Mouse (Mus musculus) embryo, embryonic 11 days (tissue): ENCODE data around the gene Grwd1.
A peak's percentile ranks its signal among the peaks of the same experiment; 100 is the strongest.

Experiments used
- DNase-seq: peaks from one replicate; pipeline ENCODE4 v3.0.0-alpha.2; 2015

Grwd1 gene

DNA sequence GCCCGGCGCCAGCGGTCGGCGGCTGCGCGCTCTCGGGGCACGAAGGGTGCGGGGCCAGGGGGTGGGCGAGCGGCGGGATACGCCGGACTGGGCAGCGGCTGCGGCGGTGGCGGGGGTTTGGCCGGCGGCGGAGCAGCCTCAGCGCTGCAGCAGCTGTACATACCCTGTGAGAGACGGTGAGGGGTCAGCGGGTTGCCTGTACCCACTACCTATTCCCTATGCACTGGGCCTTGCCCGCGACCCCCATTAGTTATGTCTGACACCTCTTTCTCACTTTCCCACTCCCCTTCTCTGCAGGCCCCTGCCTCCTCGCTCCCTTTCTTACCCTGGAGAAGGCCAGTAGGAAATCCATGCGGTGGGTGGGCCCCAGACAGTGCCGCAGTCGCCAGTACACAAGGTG is 3.2 kb upstream of the Grwd1 start:
- DNase-seq = no peak

DNA sequence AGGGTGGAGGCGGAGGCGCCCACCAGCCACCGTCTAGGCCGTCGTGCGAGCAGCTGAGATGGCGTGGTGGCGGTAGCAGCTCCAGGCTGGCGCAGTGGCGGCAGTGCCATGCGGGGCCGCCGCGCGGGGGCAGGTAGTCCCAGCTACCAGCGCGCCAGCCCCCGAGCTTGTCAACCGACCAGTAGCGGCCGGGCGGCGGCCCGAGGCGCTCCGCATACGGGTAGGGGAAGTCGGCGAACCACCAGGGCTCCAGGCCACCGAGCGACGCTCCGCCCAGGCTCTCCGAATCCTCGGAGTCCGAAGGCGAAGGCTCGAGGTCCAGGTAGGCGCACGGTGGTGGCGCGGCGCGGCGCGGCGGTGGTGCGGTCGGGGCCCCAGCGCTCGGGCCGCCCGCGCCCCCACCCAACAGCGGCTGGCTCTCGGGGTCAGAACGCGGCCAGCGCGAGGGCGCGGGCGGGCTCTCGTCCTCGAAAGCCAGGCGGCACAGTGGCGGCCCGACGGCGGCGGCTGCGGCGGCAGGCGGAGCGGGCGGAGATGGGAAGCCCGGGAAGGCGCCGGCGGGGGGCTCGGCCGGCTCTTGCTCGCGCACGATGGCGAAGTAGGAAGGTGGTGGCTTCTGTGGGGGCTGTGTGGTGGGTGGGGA is 2.5 kb upstream of the Grwd1 start:
- DNase-seq = peak; percentile 34

DNA sequence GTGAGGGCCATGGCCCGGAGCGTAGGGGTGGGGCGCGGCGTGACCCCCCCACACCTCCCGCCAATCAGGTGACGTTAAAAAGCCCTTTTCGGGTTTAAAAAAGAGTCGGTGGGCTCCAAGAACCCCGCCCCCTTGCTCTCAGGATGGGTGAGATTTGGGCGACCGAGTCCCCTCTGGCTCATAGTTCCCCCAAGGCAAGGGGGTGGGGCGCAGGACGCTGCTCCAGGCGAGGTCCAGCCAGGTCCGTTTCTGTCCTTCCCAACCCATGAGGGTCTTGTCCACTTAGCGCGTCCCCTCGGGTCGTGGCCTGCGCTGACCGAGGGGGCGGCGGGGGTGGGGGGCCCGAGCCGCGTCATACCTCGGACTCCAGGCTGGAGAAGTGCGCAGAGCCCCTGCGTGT is 1.7 kb upstream of the Grwd1 start:
- DNase-seq = no peak

DNA sequence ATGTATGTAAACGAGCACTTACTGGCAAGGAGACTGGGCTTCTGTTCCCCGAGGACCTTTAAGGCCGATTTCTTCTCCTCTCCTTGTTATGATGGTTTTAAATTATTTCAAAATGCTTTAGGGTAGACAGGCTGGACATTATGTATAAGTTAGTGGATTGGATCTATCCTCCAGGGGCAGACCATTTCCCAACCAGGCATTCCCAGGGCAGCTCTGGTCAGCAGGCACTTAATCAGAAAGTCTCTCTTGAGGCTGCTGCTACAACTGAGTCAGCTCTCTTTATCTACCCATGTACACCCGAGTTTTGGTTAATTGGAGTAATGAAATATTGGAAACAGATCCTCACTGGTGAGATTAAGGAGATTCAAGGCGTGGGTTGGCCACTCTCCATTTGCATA is 383 bp upstream of the Grwd1 start:
- no peak for DNase-seq

DNA sequence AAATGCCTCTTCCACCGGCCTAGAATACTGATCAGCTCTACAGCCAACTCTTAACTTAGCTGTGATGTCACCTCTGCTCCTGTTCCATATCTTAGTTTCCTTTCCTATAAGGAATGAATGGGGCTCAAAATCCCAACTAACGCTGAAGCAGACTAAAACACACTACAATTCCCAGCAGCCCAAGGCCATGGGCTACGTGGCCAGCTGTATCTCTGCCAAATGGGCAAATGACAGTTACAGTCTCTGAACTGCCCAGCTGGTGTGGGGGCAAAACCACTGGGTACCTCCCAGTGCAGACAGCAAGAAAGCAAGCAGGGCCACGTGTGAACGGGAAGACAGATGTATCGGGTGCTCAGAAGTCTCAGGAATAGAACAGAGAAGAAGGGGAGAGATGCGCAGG is 4.1 kb downstream of the Grwd1 start:
- no peak for DNase-seq

DNA sequence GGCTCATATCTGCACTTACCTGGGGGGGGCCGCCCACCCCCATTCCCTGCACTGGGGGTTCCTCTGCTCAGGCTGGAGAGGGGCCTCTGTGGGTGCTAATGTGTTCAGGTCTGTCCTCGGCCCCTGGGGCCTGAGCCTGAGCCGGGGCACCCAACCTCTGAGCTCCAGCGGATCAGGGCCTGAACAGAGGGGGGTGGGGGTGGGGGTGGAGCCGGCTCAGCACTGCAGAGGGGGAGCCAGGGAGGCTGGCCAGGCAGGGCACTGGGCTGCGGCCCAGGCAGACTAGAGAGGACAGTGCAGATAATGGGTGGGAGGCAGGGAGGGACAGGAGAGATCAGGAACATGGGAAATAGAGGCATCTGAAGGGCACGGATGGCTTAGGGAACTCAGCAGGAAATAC is 6.1 kb downstream of the Grwd1 start, which contains the start of gene Kcnj14:
TSS of gene Kcnj14 (minus strand) at position 185 of the 400 bp plus-strand sequence.
- no peak for DNase-seq

DNA sequence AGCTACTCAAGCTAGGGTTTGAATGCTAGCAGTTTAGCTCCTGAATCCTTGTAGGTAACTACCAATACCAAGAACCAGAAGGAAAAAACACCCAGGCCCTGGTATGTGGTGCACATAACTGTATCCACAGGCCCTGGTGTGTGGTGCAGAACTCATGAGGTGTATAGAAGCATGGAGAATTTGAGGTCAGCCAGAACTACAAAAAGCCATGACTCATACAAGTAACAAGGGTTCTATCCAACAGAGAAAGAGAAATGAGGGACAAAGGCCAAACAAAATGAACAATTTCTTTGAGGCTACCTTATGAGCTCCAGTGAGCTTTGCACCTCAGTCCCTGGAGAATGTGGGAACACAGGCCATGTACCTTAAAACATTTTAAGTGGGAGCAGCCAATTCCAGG is 9.8 kb downstream of the Grwd1 start:
- no peak for DNase-seq

DNA sequence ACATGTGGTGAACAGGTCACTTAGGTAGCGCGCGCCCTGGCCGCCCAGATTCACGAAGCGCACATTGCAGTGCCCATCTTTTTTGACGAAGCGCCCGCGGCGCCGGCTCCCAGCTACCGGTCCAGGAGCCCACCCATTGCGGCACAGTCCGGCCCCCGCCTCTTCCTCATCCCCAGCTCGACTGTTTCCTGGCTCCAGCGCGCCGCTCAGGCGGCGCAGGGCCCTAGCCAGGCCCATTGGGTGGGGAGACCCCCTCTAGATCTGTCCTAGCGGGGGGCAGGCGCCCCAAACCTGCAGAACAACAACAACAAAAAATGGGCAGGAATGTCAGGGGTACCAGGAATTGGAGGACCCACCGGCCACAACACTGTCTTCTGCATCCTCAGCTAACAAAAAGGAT is 10.9 kb downstream of the Grwd1 start:
- DNase-seq = no peak

DNA sequence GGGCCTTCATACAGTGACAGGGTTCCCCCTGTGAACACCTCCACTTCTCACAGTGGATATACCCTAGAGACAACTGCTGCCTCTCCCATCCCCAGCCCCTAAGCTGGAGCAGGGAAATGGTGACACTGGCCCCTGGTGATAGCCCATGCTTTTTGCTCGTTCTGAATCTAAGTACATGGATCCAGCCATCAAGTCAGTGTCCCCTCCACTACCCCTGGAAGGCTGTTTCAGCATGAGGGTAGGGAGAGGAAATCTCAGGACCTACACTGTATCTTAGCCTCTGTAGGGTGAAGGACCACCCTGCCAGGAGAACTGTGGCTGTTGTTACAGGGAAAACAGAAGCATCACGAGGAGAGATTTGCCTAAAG is 14.8 kb downstream of the Grwd1 start:
- DNase-seq = no peak

DNA sequence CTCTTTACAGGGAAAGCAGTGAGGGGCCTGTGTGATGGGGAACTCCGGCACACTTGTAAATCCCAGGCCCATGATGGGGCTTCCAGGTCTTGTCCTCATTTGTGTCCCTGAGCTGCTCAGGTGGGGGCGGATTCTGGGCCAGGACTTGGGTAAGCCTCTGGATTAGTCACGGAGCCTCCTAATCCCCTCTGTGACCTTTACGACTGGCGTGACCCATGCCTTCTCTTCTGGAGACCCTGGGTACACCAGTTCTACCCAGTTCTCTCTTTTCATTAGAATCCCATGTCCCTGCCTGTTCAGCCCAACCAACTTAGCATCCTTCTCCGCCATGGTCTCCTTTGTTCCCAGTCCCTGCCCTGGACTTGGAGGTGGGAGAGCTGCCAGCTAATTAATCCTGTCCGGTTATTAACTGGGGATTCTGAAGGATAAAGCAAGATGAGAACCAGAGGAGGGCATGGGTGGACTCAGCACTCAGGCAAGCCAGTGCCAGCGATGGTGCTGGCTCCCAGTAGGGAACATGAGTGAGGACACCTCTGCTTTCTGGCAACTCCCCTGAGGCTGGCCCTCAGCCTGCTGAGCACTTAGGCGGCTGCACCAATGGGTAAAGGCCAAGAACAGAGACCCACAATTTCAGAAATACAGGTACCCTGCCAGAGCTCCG is 15.3 kb downstream of the Grwd1 start:
- peak; percentile 42 for DNase-seq

DNA sequence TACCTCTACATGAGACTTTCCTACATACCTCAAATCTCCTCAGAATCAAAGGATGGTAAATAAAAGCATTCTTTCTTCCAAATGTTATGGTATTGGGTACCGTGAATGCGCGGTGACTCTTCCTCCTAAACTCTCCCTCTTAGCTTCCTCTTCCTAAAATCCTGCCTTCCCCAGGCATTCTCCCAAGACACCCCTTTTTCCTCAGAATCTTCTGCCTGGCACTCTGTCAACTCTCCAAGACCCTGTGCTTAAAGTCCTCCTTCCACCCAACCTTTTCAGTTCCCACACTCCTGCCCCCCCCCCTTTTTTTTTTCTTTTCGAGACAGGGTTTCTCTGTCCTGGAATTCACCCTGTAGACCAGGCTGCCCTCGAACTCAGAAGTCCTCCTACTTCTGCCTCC is 15.9 kb downstream of the Grwd1 start:
- no peak for DNase-seq

DNA sequence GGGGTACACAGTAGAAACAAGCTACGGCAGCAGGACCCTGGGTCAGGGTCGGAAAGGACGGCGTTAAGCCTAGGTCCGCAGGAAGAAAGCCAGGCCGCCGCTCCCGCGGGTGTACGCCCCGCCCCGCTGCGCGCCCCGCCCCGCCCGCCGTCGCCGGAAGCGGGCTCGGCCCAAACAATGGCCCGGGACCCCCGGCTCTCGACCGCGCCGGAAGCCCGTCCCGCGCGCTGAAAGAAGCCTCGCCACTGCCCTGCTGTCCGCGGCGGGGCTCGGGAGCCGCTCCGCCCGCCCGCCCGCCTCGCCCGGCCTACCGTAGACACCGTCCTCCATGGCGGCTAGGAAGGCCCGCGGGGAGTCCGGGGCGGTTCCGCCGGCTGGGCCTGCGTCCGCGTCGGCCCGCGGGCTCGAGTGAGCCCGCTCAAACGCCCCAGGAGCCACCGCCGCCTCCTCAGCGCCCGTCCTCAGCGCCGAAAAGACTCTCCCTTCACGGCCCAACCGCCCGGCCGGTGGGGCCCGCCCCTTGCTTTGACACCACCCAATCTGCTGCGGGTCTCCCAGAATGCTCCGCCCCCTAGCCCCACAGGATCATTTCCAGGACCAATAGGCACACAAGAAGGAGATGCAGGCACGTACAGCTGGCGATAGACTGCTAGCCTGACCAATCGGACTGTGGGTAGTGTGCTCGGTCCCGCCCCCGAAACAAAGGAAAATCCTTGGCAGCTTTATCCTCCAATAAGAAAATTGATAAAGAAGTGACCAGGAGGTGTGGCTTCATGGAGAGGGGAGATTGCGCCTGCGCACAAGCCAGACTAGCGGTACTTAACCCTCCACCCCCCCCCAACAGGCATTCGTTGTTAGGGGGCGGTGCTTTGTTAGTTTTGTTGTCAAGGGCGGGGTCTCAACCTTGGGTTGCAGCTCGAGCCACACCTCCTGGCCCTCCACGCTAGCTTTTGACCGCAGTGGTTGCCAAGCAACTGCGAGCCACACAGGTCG is 16.7 kb downstream of the Grwd1 start, which contains the start of gene Cyth2:
TSS of gene Cyth2 (minus strand) at position 795 of the 993 bp plus-strand sequence.
- DNase-seq = peak; percentile 100

DNA sequence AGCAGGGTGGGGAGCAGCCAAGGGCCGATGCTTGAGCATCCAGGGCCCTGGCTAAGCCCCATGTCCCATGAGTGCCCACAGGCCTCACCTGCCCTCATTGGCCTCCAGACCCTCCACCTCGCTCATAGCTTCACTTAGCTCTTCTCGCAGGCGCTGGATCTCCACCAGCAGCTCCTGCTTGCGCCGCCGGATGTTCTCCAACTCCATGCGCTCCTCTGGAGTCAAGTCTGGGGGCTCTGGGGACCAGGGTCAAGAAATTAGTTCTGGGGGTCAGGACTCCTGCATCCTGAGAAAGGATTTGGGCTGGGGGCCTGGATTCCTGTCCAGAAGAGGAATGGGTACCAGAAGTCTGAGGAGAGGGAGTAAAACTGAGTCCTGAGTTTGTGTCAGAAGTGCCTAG is 17.8 kb downstream of the Grwd1 start:
- no peak for DNase-seq

DNA sequence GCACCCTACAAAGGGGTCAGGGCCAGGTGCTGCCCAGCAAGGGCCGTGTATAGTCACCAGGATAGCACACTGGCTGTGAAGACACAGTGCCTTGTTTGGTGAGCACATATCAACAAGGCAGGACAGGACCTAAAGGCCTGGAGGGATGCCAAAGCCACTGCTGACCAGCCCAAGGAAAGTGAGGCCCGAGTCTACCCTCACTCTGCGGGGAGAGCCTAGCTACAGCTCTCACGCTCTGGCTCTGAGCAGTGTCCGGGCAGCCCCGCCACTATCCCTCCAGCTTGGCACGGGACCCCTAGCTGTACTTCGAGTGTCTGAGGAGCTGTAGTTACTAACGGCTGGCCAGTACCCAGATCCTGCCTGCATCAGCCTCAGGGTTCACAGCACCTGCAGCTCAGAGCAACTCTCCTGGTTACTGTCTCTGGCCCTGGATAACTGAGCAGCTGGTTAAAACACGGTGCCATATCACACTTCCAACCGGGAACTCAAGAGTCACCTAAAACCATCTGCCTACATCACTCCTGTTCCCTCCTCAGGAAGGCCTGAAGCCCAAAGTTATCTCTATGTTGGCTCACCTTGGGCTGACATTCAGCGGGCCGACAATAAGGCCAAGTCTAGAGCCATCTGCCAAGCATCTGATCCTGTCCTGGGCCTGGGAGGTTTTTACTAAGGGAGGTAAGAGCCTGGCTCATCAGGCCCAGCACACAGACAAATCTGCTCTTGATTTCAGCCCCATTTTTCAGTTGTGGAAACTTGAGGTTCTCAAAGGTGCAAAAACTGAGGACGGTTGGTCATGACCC is 21.3 kb downstream of the Grwd1 start:
- no peak for DNase-seq

DNA sequence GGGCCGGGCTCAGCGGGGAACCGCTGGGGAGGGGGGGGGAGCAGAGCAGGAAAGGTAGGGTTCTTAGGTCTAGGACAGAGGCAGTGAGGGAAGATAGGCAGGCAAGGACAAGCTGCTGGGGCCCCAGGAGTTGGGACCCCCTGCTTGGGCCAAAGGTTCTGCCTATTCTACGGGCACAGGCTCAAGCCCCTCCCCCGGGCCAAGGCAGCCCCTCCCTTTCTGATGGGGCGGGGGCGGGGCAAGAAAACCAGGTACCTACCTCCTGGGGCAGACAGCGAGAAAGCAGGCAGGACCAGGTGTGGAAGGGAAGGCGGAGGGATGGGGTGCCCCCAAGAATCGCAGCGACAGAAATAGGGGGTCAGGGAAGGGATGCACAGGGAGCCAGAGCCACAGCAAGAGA is 22.3 kb downstream of the Grwd1 start:
- no peak for DNase-seq

DNA sequence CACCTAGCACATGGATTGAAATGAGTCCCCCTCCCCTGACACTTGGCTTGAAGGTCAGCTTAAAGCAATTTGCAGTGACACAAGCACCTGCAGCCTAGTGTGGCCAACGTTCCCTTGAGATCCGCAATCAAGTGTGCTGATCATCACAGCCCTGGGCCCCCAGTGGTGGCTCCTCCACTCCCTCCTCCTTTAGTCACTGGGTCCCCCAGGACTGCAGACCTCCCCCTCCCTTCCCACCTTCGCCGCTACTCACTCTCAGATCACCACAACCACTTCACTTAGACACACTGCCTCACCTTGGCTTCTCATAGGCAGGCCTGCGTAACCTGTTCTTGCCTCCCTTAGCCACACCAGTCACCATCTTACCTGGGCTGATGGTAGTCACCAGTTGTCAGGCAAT is 24.8 kb downstream of the Grwd1 start:
- DNase-seq = no peak

DNA sequence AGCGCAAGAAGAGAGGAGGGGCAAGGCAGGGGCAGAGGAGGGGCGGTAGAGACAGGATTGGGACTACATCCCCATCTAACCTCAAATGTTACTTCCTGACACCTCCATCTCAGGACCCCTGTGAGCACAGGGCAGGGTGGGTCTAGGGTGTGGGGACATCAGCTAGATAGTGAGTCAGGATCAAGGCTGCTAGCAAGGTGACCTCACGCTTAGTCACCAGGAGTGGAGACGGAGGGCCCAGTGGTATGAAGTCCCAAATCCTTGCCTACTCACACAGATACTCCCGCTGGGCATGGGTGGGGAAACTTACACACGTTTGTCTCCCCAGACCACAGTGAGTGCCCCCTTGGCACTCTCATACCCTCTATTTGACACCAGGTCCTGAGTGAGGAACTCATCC is 28.2 kb downstream of the Grwd1 start:
- no peak for DNase-seq

DNA sequence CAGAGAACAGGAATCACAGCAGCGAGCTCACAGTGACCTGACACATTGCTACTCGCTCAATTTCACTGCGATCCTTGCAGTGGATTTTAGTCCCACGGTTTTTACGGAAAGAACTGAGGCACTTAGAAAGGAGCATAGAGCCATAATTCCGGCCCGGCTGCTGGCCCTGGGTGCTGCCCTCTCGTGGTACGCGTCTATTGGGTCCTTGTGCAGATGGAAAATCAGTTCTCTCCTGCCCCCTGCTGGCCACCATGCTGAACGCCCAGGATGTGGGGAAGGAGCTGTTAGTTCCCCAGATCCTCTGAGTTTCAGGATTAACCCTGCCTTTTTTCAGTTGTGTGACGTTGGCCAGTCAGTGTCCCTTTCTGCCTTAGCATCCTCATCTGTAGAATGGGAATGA is 29.4 kb downstream of the Grwd1 start:
- peak; percentile 93 for DNase-seq

DNA sequence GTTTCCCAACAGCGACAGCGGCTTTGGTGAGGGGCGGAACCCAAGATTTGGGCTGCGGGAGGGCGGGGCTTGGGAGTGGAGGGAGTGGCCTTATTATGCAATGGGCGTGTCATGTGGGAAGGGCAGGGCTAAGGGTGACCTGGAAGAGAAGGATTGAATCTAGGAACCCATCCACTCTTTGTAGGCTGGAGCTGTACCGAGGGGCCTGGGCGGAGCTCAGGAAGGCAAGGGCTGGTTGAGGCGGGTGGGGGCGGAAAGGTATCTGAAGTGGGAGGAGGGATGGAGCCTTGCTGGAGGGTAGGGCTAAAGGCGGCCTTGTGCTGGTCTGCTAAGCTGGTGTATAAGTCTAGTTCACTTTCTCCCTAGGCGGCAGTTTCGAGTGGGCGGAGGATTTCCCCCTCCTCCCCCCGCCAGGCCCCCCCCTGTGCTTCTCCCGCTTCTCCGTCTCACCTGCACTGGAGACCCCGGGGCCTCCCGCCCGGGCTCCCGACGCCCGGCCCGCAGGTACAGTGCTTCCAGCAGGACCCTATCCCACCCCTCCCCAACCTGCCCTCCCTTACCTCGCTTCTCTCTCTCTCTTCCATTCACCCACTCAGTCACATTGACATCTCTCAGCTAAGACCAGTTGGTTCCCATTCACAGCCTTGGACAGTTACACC is 30.1 kb downstream of the Grwd1 start:
- peak; percentile 61 for DNase-seq

DNA sequence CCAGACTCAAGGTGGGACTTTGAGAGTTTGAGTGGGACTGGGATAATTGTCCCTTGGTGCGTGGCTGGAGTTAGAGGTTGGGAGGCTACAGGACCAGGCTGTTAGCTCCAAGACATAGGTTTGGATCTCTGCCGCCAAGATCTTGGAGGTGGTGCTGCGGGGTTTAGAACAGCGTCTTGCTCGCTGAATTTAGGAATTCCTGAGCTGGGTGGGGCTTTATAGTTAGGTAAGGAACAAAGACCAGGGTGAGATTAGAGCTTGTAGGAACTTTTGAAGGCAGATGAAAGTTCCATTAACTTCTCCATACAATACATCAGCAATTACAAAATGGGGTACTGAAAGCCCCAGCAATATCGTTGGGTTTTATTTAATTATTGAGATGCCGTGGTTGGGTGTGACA is 30.7 kb downstream of the Grwd1 start:
- DNase-seq = no peak

DNA sequence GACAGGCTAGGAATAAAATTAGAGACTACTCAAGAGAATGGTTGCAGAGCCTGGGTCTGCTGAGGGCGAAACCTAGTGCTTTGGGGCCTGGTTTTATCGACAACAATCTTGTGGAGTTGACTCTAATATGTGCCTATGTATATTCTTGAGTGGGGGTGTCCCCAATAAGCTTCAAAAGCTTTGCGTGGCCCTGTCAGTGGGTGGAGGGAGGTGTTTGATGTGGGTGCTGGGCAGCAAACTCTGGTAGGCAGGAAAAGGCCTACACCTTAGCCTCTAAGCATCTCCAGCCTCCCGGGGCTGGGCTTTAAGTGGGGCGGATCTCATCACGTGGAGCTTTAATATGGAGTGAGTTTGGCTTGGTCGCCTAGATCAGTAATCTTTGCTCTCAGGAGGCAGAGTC is 31.8 kb downstream of the Grwd1 start:
- no peak for DNase-seq

DNA sequence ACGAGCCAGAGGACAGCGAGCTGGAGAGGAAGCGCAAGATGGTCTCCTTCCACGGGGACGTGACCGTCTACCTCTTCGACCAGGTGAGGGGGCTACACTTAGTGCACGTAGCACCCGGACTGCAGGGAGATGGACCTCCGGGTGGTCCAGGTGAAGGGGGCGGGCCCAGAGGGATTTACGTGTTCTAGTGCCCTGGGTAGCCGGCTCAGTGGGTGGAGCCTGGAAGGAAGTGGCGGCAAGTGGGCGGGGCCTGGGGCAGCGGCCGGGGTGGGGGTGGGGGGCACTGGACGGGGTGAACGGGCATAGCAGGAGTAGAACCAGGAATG is 32.3 kb downstream of the Grwd1 start:
- peak; percentile 45 for DNase-seq
